Mouse (Mus musculus) bone marrow, adult 2 months (tissue): ENCODE measurements at regions not wholly inside any gene's neighbourhood (a gene's known extent, or its start where the extent isn't known, plus 50 kb on each side); places are given as distances from the start of the nearest gene placed in this dataset.

Source experiments
- H3K27ac ChIP-seq: fragments of 200-500 bp; 2 replicates; pipeline ENCODE4 v1.5.1; 2012; ENCODE audit warnings: low read depth, mild to moderate bottlenecking, control low read depth, inconsistent platforms, low read length; ENCODE audit not compliant: control insufficient read depth, poor library complexity, insufficient read depth
- H3K4me1 ChIP-seq: fragments of 200-500 bp; 2 replicates; pipeline ENCODE4 v1.6.1; 2011; ENCODE audit warnings: low read length; ENCODE audit not compliant: control insufficient read depth, insufficient read depth
- H3K4me3 ChIP-seq: fragments of 200-500 bp; replicated peaks from 2 replicates; pipeline ENCODE3; 2011; ENCODE audit warnings: mild to moderate bottlenecking, low read depth, low read length, control low read depth; ENCODE audit not compliant: control insufficient read depth
- CTCF ChIP-seq: fragments of 200-500 bp; IDR thresholded peaks from 2 replicates; pipeline ENCODE4 v1.5.1; 2011; ENCODE audit warnings: low read length, control low read depth; ENCODE audit not compliant: control insufficient read depth, insufficient read depth
- POLR2A ChIP-seq: fragments of 200-500 bp; IDR thresholded peaks from 2 replicates; pipeline ENCODE4 v1.6.1; 2011; ENCODE audit warnings: low read depth, mild to moderate bottlenecking, control low read depth, low read length, borderline replicate concordance; ENCODE audit not compliant: control insufficient read depth
- WGBS: fragments of 180-500 bp; shearing (Covaris S2); methylation state at CpG from one replicate; pipeline ENCODE4 v1.1.7; 2018; 5-methylcytosine and 5-hydroxymethylcytosine counted together

GRCm38 (mm10) chr16:76725271-76725670 is 288.2 kb upstream of the Usp25 start:
- WGBS = 83% methylated on average over 8 of the region's 8 CpGs
- Histone ChIP-seq H3K4me1 (no peaks in the 10 kb centered on the region), H3K4me3 (no peak overlapping the region), H3K27ac (no peak overlapping the region)
- TF ChIP-seq CTCF (no peak), POLR2A (no peak)

GRCm38 (mm10) chr16:76718809-76719208 is 294.7 kb upstream of the Usp25 start:
- WGBS = 83% methylated on average over 1 of the region's 1 CpGs
- Histone ChIP-seq H3K4me3 (no peak overlapping the region), H3K4me1 (no peaks in the 10 kb centered on the region), H3K27ac (no peak overlapping the region)
- TF ChIP-seq POLR2A = no peak
- no peak for TF ChIP-seq CTCF

DNA sequence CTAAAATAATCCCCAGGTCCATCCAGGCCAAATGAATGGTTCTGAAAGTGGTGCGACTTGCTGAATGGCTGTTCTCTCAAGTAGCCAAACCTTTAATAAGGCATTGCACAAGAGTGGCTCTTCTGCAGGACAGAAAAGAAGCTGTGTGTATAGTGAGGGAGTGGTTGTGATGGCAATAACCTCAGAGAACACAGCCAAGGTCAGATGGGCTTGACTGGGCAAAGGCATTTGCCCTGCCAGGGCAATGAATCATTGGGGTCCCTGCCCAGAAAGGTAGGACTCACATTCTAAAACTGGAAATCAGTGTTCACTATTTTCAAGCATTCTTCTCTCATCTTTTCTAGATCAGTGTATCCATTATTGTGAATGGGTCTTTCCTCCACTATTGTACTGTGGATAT is 295.4 kb upstream of the Usp25 start:
- WGBS = 91% methylated on average over 1 of the region's 1 CpGs
- H3K27ac ChIP-seq = no peak overlapping the region
- no peak overlapping the region for H3K4me3 ChIP-seq
- no peak for TF ChIP-seq POLR2A
- TF ChIP-seq CTCF = no peak
- no peaks in the 10 kb centered on the region for H3K4me1 ChIP-seq

DNA sequence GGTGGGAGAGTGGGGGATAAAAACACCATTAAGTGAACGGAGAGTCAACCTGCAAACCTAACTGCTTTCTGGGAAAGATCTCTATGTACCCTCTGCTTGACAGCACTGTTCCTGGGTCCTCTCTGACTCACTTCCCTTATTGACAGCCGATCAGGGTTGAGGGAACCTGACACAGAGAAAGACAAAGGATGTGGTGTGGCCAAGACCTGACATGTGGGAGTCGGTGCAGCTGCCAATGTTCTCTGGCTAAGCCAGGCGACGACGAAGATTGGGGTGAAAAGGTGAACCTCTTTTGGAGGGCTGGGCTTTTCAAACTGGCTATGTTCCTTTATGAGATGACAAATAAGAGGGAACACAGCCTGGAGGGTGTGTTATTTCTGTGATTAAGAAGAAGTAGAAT is 318.6 kb upstream of the Usp25 start:
- H3K4me3 ChIP-seq = no peak overlapping the region
- WGBS = 13% methylated on average over 6 of the region's 6 CpGs
- no peaks in the 10 kb centered on the region for H3K4me1 ChIP-seq
- H3K27ac ChIP-seq = no peak overlapping the region
- TF ChIP-seq POLR2A = no peak
- TF ChIP-seq CTCF = no peak

DNA sequence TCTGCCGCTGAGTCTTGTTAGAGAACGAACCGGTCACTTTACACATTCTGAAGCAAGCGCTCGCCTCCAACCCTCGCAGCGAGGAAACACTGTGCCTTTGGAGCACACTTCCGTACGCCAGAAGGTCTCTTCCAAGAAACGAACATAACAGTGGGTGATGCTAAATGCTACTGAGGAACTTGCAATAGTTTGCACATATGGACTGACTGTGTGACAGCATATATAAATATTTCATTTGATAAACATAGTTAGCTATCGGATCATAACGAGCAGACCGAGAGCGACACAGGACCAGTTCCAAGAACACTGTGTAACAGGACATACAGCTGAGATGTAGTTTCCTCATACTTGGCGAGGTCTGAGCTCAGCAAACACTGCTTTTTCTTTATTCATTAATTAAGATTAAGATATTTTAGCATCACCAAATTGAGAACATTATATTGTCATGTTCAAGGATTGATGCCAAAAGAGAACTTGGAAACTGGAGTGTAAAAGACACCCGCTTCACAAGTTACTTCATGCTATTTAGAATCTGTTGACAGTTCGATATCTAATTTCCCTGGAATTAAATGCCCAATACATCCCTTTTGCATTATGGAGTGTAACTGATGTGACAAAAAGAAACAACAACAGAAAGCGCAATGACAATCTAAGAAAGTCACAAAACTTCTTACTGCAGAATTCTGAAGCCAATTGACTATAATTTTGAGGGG is 314.3 kb upstream of the Nrip1 start:
- TF ChIP-seq CTCF = no peak
- WGBS = 89% methylated on average over 18 of the region's 18 CpGs
- no peak overlapping the region for H3K27ac ChIP-seq
- H3K4me3 ChIP-seq = no peak overlapping the region
- no peaks in the 10 kb centered on the region for H3K4me1 ChIP-seq

GRCm38 (mm10) chr16:76685562-76685961 is 311.9 kb upstream of the Nrip1 start:
- WGBS = 81% methylated on average over 8 of the region's 8 CpGs
- Histone ChIP-seq H3K4me3 (no peak overlapping the region), H3K27ac (no peak overlapping the region), H3K4me1 (no peaks in the 10 kb centered on the region)
- TF ChIP-seq CTCF (no peak), POLR2A (no peak)

- H3K27ac ChIP-seq = peak overlapping the region; percentile 35; the same call in 1 of the 2 replicates
- H3K4me3 ChIP-seq = peak overlapping the region; percentile 25
- 2% methylated on average over 19 of the region's 19 CpGs for WGBS
- no peaks in the 10 kb centered on the region for H3K4me1 ChIP-seq
- TF ChIP-seq CTCF (no peak), POLR2A (no peak)
Measured at GRCm38 (mm10) chr16:76680061-76680911, 306.7 kb upstream of the Nrip1 start.

DNA sequence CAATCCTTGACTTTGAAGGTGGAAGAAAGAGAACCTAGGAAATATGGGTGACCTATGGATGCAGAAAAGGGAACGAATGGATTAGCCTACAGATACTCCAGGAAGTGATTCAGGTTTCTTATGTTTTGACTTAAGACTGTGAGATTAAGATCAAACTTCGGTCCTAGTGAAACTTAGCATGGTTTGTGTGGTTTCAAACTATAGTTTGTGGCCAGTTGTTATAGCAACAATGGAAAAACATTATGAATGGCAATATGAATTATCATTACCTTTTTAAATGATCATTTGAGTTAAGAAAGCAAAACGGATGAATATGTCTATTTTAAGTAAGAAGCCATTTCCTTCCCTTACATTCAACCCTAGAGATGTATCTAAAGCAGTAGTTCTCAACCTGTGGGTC is 305.3 kb upstream of the Nrip1 start:
- TF ChIP-seq POLR2A = no peak
- TF ChIP-seq CTCF = no peak
- WGBS = 13% methylated on average over 3 of the region's 3 CpGs
- H3K4me3 ChIP-seq = no peak overlapping the region
- no peaks in the 10 kb centered on the region for H3K4me1 ChIP-seq
- H3K27ac ChIP-seq = no peak overlapping the region
